In the genomic region with DNA sequence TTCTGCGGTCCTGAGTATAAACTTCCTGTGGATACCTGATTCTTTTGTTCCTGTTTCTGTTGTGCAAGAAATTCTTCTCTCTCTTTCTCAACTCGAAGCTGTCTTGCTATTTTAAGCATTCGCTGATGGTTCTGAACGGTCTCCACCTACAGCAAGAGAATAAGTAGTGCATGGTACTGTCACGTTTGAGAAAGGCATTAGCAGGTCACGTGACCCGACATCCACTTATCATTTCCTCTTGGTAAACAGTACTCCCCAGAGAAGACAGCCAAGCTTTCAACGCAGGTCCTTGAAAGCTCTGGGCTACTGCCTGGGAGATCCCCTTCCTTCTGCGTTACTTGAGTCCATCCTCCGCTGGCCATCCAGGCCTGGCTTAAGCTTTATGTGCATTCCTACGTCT, we compare ENCODE assay signal across 9 mouse cellular contexts. TPM values are rescaled to one million over a fixed set of nuclear protein-coding genes. Genes with fewer than 3 reads are reported as not detected.
DNase-seq lines count a peak whose midpoint lies in the region; ATAC-seq lines count a peak whose summit lies in the region.
"Had no signal": no experiment of that assay in that cellular context is flagged by ENCODE, and none has a peak within 500 bp of the region (broad histone marks: within the 10 kb centered on the region; RNA-seq: fewer than 3 reads in every experiment).

No protein-coding gene starts in this region.

- H3K4me3 ChIP-seq in intestine, embryonic 14.5 days (ENCODE audit: low read depth, low read length) = no peak overlapping the region
- no peak overlapping the region for H3K4me3 ChIP-seq in kidney, embryonic 15.5 days (replicated peaks)
- H3K4me3 ChIP-seq: hindbrain, embryonic 15.5 days had no signal

- H3K36me3 ChIP-seq in intestine, embryonic 14.5 days (ENCODE audit: control insufficient read depth, insufficient read depth, low read length) = peaks cover 62% of the 10 kb centered on the region
- peaks cover 79% of the 10 kb centered on the region for H3K36me3 ChIP-seq in kidney, embryonic 15.5 days

- H3K4me2 ChIP-seq in intestine, embryonic 14.5 days (ENCODE audit: low read length) = no peak overlapping the region
- no peak overlapping the region for H3K4me2 ChIP-seq in kidney, embryonic 15.5 days
- H3K4me2 ChIP-seq: hindbrain, embryonic 15.5 days had no signal

- no peak overlapping the region for H3K9ac ChIP-seq in intestine, embryonic 14.5 days (ENCODE audit: low read length)
- H3K9ac ChIP-seq in kidney, embryonic 15.5 days = no peak overlapping the region
- H3K9ac ChIP-seq: hindbrain, embryonic 15.5 days had no signal

- intact Hi-C loops in gastrocnemius, postnatal 14 days (cut with DNase I; ENCODE audit: low total_unique reads) = no loop called here
- intact Hi-C loops in gastrocnemius, postnatal 36 days (cut with DNase I) = no loop called here

- ATAC-seq in intestine, embryonic 14.5 days (replicated peaks; ENCODE audit: low FRiP score, low TSS enrichment, low read depth) = 0 out of 2 replicates have a peak, but pooled peaks have one; percentile 27
- ATAC-seq in kidney, embryonic 15.5 days (replicated peaks; ENCODE audit: low FRiP score) = no peak

- WGBS in intestine, embryonic 14.5 days = 36% methylated on average over 11 of the region's 11 CpGs
- WGBS in kidney, embryonic 15.5 days = 70% methylated on average over 11 of the region's 11 CpGs

- DNase-seq in gastrocnemius, postnatal 14 days = peak; percentile 20
- no peak for DNase-seq in gastrocnemius, postnatal 36 days
- peak; percentile 70 for DNase-seq in adrenal gland, postnatal 14 days
- no peak for DNase-seq in intestine, embryonic 14.5 days (ENCODE audit: low spot score)
- peak; percentile 51 to 77 for DNase-seq in natural killer cell, adult 2 months (ENCODE audit: low spot score in 2 of 2)
- no peak for DNase-seq in c-Kit-positive CD71-positive TER-119-positive erythroid progenitor cells, embryonic 14.5 days (ENCODE audit: low spot score)
- no peak for DNase-seq in gastrocnemius, postnatal 10 days

- no peaks in the 10 kb centered on the region for H3K9me3 ChIP-seq in intestine, embryonic 14.5 days (ENCODE audit: control insufficient read depth, low read length)
- H3K9me3 ChIP-seq in kidney, embryonic 15.5 days (replicated peaks) = no peaks in the 10 kb centered on the region
- H3K9me3 ChIP-seq: hindbrain, embryonic 15.5 days had no signal

- peak overlapping the region; percentile 43; the same call in 1 of the 2 replicates for H3K27ac ChIP-seq in intestine, embryonic 14.5 days (ENCODE audit: low read depth)
- H3K27ac ChIP-seq in kidney, embryonic 15.5 days = no peak overlapping the region
- H3K27ac ChIP-seq: hindbrain, embryonic 15.5 days had no signal

- peaks cover 6% of the 10 kb centered on the region for H3K4me1 ChIP-seq in intestine, embryonic 14.5 days (replicated peaks; ENCODE audit: control insufficient read depth, insufficient read depth, low read length)
- H3K4me1 ChIP-seq in kidney, embryonic 15.5 days = no peaks in the 10 kb centered on the region
- H3K4me1 ChIP-seq: hindbrain, embryonic 15.5 days had no signal

- no peaks in the 10 kb centered on the region for H3K27me3 ChIP-seq in intestine, embryonic 14.5 days (replicated peaks; ENCODE audit: control insufficient read depth, insufficient read depth, low read length)
- no peaks in the 10 kb centered on the region for H3K27me3 ChIP-seq in kidney, embryonic 15.5 days
- H3K27me3 ChIP-seq: hindbrain, embryonic 15.5 days had no signal

RNA-seq across cellular contexts. Expression of a gene that starts 12.1 kb away (rescaled TPM):
- 1 to 10 TPM; 3.7 to 6.2 TPM for total RNA-seq in gastrocnemius, postnatal 14 days (2021)
- total RNA-seq in gastrocnemius, postnatal 36 days (2021) = 1 to 10 TPM; 2.5 to 5.3 TPM
- total RNA-seq in adrenal gland, postnatal 14 days (2021) = 11.7 and 18.0 TPM in 2 replicates
- 28.4 and 39.1 TPM in 2 replicates for polyA plus RNA-seq in intestine, embryonic 14.5 days (2014; fragmentation: Nextera tagmentation; extraction: Ambion mirVana)
- total RNA-seq in gastrocnemius, postnatal 10 days (2021) = 1 to 10 TPM; 7.0 to 7.9 TPM
- polyA plus RNA-seq in kidney, embryonic 15.5 days (2015; fragmentation: Nextera tagmentation; extraction: Ambion mirVana) = 41.4 and 43.0 TPM in 2 replicates

RNA-seq across cellular contexts. Expression of a gene that starts 41.5 kb away (rescaled TPM):
- 1 to 10 TPM; 2.4 to 2.7 TPM for total RNA-seq in gastrocnemius, postnatal 14 days (2021)
- total RNA-seq in gastrocnemius, postnatal 36 days (2021) = 1 to 10 TPM; 1.3 to 1.9 TPM
- 3.6 and 4.1 TPM in 2 replicates for total RNA-seq in adrenal gland, postnatal 14 days (2021)
- polyA plus RNA-seq in intestine, embryonic 14.5 days (2014; fragmentation: Nextera tagmentation; extraction: Ambion mirVana) = 1.8 and 2.1 TPM in 2 replicates
- total RNA-seq in gastrocnemius, postnatal 10 days (2021) = 1 to 10 TPM; 4.4 to 5.9 TPM
- polyA plus RNA-seq in kidney, embryonic 15.5 days (2015; fragmentation: Nextera tagmentation; extraction: Ambion mirVana) = 0.94 and 1.4 TPM in 2 replicates

Comparison
In these comparisons a context has a peak if more than half of its experiments do, and no peak if none do; other contexts are left out.
1. DNase-seq: peak in gastrocnemius, postnatal 14 days (single experiment), adrenal gland, postnatal 14 days (single experiment) and natural killer cell, adult 2 months (2 of 2); none in gastrocnemius, postnatal 36 days (0 of 2), intestine, embryonic 14.5 days (single experiment), c-Kit-positive CD71-positive TER-119-positive erythroid progenitor cells, embryonic 14.5 days (single experiment) and gastrocnemius, postnatal 10 days (single experiment).